Mouse (Mus musculus) layer of hippocampus, adult 2 months (tissue): ENCODE results near the gene Lemd1. TPM values are rescaled to one million over a fixed set of nuclear protein-coding genes. Genes with fewer than 3 reads are reported as not detected.

Experiments used
- DNase-seq, 2 experiments: peaks; one replicate each; pipeline ENCODE4 v3.0.0; 2022; ENCODE audit warnings: low spot score in 2 of 2
- H3K27ac ChIP-seq: fragments of 200-600 bp; 2 replicates; pipeline ENCODE4 v1.8.1; 2022
- H3K4me3 ChIP-seq: fragments of 200-600 bp; 2 replicates; pipeline ENCODE4 v1.8.1; 2022; ENCODE audit warnings: mild to moderate bottlenecking
- CTCF ChIP-seq: fragments of 200-600 bp; conservative IDR thresholded peaks from 2 replicates; pipeline ENCODE4 v1.8.1; 2022; ENCODE audit warnings: antibody characterized with exemption, mild to moderate bottlenecking, moderate library complexity
- microRNA-seq, 2 experiments: library from miRNA; unstranded; fragments of <30 nt; microRNA quantifications; one replicate each; pipeline ENCODE4 v1.2.0; 2021
- total RNA-seq, 2 experiments: library from RNA; stranded (reverse); gene quantifications; 2 replicates each; pipeline ENCODE4 v1.2.3; 2021

Gene Lemd1
- total RNA-seq, 2 experiments from 2014 or later: 0.64 to 0.88 TPM

DNA sequence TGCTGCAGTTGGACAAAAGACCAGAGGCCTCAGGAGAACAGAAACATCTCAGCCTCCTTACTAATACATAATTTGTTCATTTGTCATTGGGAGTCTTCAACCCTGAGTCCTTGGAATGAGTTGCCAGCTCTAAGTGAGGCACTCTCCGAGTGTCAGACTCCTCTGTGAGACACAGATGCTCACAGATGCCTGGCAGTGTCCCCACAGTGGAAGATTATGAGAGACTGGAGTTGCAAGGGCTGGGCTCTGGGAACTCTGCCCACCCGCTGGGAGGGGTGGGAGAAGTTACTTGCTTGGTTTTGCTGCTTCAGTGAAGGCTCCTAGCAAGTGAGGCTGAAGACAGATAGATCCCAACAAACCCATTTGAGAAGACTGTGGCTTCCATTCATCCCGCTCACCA lies 104.8 kb downstream of the Lemd1 start:
- H3K27ac ChIP-seq: no peak overlapping the region
- no peak for TF ChIP-seq CTCF
- no peak overlapping the region for H3K4me3 ChIP-seq
- no peak for DNase-seq

DNA sequence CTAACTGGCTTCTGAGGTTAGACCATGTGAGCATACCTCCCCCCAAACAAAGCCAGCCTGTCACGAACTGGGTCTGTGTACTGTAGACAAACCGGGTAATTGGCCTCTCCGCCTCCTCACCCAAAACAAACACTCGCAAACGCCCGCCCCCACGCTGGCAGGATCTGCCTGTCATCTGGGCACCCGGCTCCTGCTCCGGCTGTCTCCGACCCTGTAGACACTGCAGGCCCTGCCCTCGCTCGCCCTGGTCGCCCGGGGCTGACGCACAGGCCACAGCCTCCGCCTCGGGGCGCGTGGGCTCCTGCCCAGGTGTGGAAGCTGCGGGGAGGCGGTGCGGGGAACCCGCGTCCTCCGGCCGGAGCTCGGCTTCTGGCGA lies 107.2 kb downstream of the Lemd1 start, which contains the start of gene Klhdc8a:
Gene Klhdc8a, plus strand, starts transcription at position 202 of the 376 bp plus-strand sequence.
- TF ChIP-seq CTCF: no peak
- Histone ChIP-seq H3K4me3 (peak within 1 kb of the TSS; percentile 72), H3K27ac (peak within 1 kb of the TSS; percentile 80)
- peak in 1 of 2 experiments; percentile 47 for DNase-seq

DNA sequence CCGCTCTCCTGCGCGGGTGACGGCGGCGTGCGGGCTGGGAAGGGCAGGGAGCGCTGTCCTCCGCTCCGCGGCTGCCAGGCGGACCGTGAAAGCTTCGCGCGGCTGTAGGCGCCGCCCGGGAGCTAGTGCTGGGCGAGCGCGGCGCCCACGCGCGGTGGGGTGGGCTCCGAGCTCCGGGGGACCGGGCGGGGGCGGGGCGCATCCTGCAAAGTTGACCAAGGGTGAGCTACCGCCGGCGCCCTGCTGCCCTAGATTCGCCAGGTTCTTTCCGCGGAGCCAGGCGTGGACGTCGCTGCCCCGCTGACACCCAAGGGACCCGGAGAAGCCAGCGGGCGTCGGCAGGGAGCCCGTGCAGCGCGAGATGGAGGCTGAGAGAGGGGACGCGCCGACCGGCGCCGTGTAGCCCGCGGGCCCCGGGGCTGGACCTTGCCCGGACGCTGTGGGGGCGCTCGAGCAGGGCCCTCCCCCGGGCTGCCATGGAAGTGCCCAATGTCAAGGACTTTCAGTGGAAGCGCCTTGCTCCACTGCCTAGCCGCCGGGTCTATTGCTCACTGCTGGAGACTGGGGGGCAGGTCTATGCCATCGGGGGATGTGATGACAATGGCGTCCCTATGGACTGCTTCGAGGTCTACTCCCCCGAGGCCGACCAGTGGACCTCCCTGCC lies 107.7 kb downstream of the Lemd1 start:
- Histone ChIP-seq H3K4me3 (peak overlapping the region; percentile 72), H3K27ac (peak overlapping the region; percentile 80)
- no peak for DNase-seq
- 0 out of 2 replicates have a peak, but pooled peaks have one; percentile 8 for TF ChIP-seq CTCF

DNA sequence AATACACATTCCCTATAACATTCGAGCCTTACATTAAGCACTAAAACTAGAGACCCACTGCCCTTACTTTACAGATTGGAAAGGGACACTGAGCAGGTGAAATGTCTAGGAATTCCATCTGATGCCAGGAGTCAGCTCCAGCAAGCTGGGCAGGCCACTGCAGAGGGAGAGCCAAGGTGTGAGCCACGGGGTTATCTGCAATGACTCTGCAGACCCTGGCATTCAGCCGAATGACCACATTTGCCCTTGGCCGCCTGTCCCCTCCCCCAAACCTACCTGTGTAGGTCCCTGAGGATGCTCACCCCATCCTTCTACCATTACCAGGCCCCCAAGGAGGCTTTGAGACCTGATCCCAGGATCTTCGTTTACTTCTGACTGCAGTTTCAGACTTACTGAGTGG lies 108.5 kb downstream of the Lemd1 start:
- no peak overlapping the region for H3K27ac ChIP-seq
- H3K4me3 ChIP-seq: no peak overlapping the region
- no peak for DNase-seq
- TF ChIP-seq CTCF: no peak

- no peak for TF ChIP-seq CTCF
- no peak overlapping the region for H3K27ac ChIP-seq
- H3K4me3 ChIP-seq: no peak overlapping the region
- no peak for DNase-seq
These were observed 110.0 kb downstream of the Lemd1 start for GRCm38 (mm10) chr1:132301242-132301641.

DNA sequence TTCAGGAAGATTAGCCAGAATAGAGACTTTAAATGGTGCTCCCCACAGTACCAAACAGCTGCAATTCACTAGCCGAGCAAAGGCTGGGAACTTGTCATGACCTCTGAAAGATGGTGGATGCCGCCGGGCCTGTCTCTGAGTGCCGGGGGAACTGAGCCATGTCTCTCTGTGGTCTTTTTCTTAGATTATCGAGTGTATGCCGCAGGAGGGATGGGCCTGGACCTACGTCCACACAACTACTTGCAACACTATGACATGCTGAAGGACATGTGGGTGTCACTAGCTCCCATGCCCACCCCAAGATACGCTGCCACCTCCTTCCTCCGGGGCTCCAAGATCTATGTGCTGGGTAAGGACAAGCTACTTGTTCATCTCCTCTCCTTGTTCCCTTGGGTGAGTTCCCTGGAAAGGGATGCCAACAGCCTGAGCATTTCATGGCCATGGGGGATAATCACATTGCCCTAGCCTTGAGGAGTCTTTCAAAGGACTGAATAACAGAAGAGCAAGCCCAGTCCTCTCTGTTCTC lies 111.2 kb downstream of the Lemd1 start:
- no peak for DNase-seq
- H3K4me3 ChIP-seq: no peak overlapping the region
- TF ChIP-seq CTCF: no peak
- H3K27ac ChIP-seq: no peak overlapping the region

- no peak for DNase-seq
- TF ChIP-seq CTCF: no peak
- Histone ChIP-seq H3K27ac (no peak overlapping the region), H3K4me3 (no peak overlapping the region)
These were observed 113.5 kb downstream of the Lemd1 start for GRCm38 (mm10) chr1:132304618-132305214.

- peak in 1 of 2 experiments; percentile 48 for DNase-seq
- Histone ChIP-seq H3K4me3 (no peak overlapping the region), H3K27ac (no peak overlapping the region)
- TF ChIP-seq CTCF: peak; percentile 84
These were observed 114.9 kb downstream of the Lemd1 start for GRCm38 (mm10) chr1:132306160-132306559.

DNA sequence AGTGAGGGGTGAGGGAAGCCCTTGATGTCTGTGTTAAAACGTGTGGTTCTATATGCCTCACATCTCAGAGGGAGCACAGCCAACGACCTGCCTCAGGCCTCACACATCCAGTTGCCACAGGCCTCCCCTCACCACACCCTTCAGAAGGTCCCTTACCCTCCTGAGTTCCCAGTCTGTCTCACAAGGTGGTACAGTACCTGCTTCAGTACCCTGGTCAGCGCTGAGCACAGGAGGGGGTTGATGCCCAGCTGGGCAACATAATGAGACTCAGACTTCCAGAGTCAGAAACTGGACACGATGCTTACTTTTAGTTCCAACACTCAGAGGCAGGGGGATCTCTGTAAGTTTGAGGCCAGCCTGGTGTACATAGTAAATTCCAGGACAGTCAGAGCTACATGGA lies 115.6 kb downstream of the Lemd1 start:
- H3K4me3 ChIP-seq: no peak overlapping the region
- no peak for DNase-seq
- TF ChIP-seq CTCF: no peak
- H3K27ac ChIP-seq: no peak overlapping the region

- DNase-seq: no peak
- TF ChIP-seq CTCF: no peak
These were observed 116.7 kb downstream of the Lemd1 start for GRCm38 (mm10) chr1:132307962-132308361.

DNA sequence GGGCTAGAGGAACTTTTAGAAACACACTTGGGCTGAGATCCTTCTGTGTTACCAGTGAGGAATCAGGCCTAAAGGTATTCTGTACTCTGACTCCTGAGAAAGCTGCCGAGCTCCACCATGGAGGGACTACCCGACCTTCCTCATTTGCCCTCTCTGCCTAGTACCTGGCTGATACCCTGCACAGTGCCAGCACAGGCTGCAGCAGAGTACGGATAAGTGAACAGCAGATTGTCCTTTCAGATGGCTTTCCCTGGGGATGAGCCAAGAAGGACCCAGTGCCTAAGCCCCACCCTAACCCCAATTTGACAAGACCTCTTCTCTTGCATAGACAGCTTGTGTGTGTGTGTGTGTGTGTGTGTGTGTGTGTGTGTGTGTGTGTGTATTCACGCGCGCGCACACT lies 117.4 kb downstream of the Lemd1 start:
- no peak overlapping the region for H3K27ac ChIP-seq
- no peak for DNase-seq
- no peak for TF ChIP-seq CTCF

More at GRCm38 (mm10) chr1:132307962-132308361, 116.7 kb downstream of the Lemd1 start:
- Histone ChIP-seq H3K27ac (no peak overlapping the region), H3K4me3 (no peak overlapping the region)

More for the DNA sequence above, 117.4 kb downstream of the Lemd1 start:
- no peak overlapping the region for H3K4me3 ChIP-seq

Small RNA genes lying within 50 kb of the gene (microRNA-seq; reads per million reads assigned to microRNA genes)
- gene Mir135b: 12.5 to 21.0 reads per million in 2 experiments

Other genes with a start within 250 kb of the Lemd1 start
- under 1 TPM; 0.41 to 0.64 TPM for gene Slc45a3, start 228.5 kb upstream of the Lemd1 start, total RNA-seq
- gene Elk4, start 183.8 kb upstream of the Lemd1 start, total RNA-seq: 10 to 100 TPM; 51.8 to 59.2 TPM
- gene Mfsd4a, start 123.4 kb upstream of the Lemd1 start, total RNA-seq: 10 to 100 TPM; 73.9 to 77.9 TPM
- 10 to 100 TPM; 21.7 to 23.7 TPM for gene Cdk18, start 51.7 kb upstream of the Lemd1 start, total RNA-seq
- gene AC124108.1, start within 50 bp of the Lemd1 start, total RNA-seq: under 1 TPM; 0.47 to 0.61 TPM
- not detected for gene Gm10188, start 38.3 kb downstream of the Lemd1 start, total RNA-seq
- gene Klhdc8a, start 107.2 kb downstream of the Lemd1 start, total RNA-seq: 1 to 10 TPM; 4.0 to 4.3 TPM
- 1 to 10 TPM in 1 of 2 experiments, under 1 TPM in 1; 0.76 to 1.7 TPM for gene Nuak2, start 124.7 kb downstream of the Lemd1 start, total RNA-seq
- gene Tmcc2, start 199.8 kb downstream of the Lemd1 start, total RNA-seq: 100 to 1,000 TPM; 242 to 256 TPM
- gene Dstyk, start 226.1 kb downstream of the Lemd1 start, total RNA-seq: 10 to 100 TPM; 49.0 to 50.2 TPM